Mouse (Mus musculus): ENCODE data around the gene Ninj1. TPM values are rescaled to one million over a fixed set of nuclear protein-coding genes. Genes with fewer than 3 reads are reported as not detected.

The Ninj1 gene
- polyA plus RNA-seq (2014; fragmentation: Illumina TruSeq; extraction: RNeasy Lipid Tissue Mini Kit (QIAGEN cat#74804); ENCODE audit: insufficient read depth, low read depth, low replicate concordance): 43.2 TPM

DNA sequence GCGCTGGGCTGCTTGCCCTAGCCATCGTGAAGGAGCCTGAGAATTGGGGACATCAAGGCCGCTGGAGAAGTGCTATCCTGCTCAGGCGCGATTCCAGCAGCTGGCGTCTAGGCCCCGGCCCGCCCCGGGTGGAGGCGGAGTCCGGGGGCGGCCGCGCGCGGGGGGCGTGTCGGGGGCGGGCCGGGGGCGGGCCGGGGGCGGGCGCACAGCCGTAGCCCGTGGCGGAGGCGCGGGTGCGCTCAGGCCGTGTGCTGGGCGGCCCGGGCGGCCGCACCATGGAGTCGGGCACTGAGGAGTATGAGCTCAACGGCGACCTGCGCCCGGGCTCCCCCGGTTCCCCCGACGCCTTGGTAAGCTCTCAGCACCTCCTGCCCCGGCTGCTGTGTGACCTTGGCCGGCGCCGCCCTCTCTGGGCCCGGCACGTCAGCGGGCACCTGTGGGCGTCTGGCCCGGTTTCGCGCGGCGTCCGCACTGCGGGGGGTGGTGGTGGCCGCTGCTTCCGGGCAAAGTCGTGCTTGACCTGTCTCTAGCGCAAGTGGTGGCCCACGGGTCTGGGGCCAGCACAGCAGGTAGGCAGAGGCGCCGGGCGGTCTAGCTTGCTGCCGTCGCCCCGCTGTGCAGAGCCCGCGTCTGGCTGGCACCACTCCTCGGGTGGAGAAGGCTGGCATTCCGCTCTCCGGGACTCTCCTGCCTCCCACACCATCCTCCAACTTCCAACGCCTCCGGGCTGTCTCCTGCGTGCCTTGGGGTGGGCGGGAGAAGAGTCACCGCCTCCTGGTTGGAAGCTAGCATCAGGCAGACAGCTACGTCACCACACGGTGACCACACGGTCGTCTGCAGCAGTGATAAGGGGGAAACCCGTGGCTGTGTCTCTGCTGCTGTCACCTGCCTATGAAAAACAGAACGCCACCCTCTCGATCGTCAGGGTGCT lies at the start of gene Ninj1:
Ninj1 (plus strand) TSS at position 198 of the 931 bp plus-strand sequence.

DNA sequence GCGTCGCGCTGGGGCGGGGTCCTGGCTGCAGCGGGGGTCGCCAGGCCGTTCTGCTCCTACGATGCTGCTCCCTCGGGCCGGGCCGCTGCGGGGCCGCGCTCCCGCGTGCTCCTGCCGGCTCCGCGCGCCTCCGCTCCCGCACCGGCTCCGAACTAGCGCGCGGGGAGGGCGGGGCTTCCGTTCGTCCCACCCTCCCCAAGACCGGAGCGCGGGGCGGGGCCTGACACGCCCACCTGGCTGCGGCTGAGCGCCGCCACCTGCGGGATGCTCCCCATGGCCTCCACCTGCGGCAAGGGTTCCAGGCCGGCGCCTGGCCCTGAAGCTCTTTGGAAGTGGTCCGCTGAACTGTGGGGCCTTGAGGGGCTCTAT lies 39.4 kb upstream of the Ninj1 start, which contains the start of gene Wnk2:
Wnk2 (minus strand) TSS at position 157 of the 369 bp plus-strand sequence.

DNA sequence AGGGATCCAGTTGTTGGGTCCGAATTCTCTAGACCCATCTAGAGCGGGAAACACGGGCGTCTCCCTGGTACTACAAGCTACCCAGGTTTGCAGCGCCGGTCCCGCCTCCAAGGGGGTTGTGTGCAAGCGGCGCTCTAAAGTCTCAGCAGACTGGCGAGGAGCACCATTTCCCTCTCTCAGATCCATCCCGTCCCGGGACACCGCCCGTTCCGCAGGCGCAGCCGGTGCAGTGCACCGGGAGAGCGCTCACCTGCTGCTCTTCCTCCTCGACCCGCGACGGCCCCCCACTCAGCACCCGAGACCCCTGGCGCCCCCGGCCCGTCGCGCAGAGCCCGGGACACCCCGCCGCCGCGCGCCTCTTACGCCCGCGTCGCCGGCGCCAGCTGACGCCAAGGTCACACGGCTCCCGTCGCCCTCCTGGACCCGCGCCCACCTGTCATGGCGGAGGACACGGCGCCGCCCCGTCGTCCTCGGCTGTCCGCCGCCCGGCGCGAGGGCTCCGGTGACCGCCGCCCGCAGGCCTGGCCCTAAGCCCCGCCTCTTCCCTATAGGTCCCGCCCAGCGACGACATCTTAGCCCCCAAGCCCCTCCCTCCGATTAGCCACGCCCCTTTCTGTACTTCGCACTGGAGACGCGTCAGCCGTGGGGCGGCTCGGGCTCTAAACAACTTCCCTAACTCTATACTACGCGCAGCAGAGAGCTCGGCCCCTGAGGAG lies 28.4 kb downstream of the Ninj1 start, which contains the start of gene Card19:
Card19 (minus strand) TSS at position 534 of the 716 bp plus-strand sequence.

Other genes with a start within 250 kb of the Ninj1 start
- 38.1 TPM for gene Fam120a, start 219.5 kb upstream of the Ninj1 start, polyA plus RNA-seq (2014; fragmentation: Illumina TruSeq; extraction: RNeasy Lipid Tissue Mini Kit (QIAGEN cat#74804); ENCODE audit: insufficient read depth, low read depth, low replicate concordance)
- 0.22 TPM for gene Wnk2, start 39.5 kb upstream of the Ninj1 start, polyA plus RNA-seq (2014; fragmentation: Illumina TruSeq; extraction: RNeasy Lipid Tissue Mini Kit (QIAGEN cat#74804); ENCODE audit: insufficient read depth, low read depth, low replicate concordance)
- 48.7 TPM for gene Card19, start 28.6 kb downstream of the Ninj1 start, polyA plus RNA-seq (2014; fragmentation: Illumina TruSeq; extraction: RNeasy Lipid Tissue Mini Kit (QIAGEN cat#74804); ENCODE audit: insufficient read depth, low read depth, low replicate concordance)
- 7.2 TPM for gene Susd3, start 61.2 kb downstream of the Ninj1 start, polyA plus RNA-seq (2014; fragmentation: Illumina TruSeq; extraction: RNeasy Lipid Tissue Mini Kit (QIAGEN cat#74804); ENCODE audit: insufficient read depth, low read depth, low replicate concordance)
- 3.0 TPM for gene Fgd3, start 132.8 kb downstream of the Ninj1 start, polyA plus RNA-seq (2014; fragmentation: Illumina TruSeq; extraction: RNeasy Lipid Tissue Mini Kit (QIAGEN cat#74804); ENCODE audit: insufficient read depth, low read depth, low replicate concordance)
- 28.4 TPM for gene Bicd2, start 154.1 kb downstream of the Ninj1 start, polyA plus RNA-seq (2014; fragmentation: Illumina TruSeq; extraction: RNeasy Lipid Tissue Mini Kit (QIAGEN cat#74804); ENCODE audit: insufficient read depth, low read depth, low replicate concordance)
- 8.8 TPM for gene Ippk, start 233.8 kb downstream of the Ninj1 start, polyA plus RNA-seq (2014; fragmentation: Illumina TruSeq; extraction: RNeasy Lipid Tissue Mini Kit (QIAGEN cat#74804); ENCODE audit: insufficient read depth, low read depth, low replicate concordance)